Mouse (Mus musculus) CD4-positive naive resting alpha-beta T cell, adult 57 days (primary cell): Measurements from ENCODE around the gene Gm5941. TPM values are rescaled to one million over a fixed set of nuclear protein-coding genes. Genes with fewer than 3 reads are reported as not detected.

Experiments used
- total RNA-seq: library from RNA; stranded (reverse); gene quantifications from one replicate; pipeline ENCODE4 v1.2.4, GENCODE M21; 2023

Gene Gm5941
- total RNA-seq, result not detected

GRCm38 (mm10) chrX:92489649-92490048 lies at the start of gene Gm5941:
Gm5941 (plus strand) TSS chrX:92489949.

Other genes with a start within 250 kb of the Gm5941 start
- gene Mageb18, start 109.6 kb downstream of the Gm5941 start, total RNA-seq, result not detected